Mouse (Mus musculus) midbrain, embryonic 11.5 days (tissue): ENCODE measurements around the gene Gm13277. TPM values are rescaled to one million over a fixed set of nuclear protein-coding genes. Genes with fewer than 3 reads are reported as not detected.
"Not testable (repeated sequence)": the region's sequence is repeated elsewhere in the genome, so short reads cannot be mapped to it uniquely, and the experiment has no call there.

Experiments
- ATAC-seq: fragments of 200-750 bp; cut with Nextera tagmentation; 2 replicates; pipeline ENCODE4 v1.8.0; 2017; ENCODE audit warnings: moderate TSS enrichment, moderate library complexity; ENCODE audit not compliant: low FRiP score
- DNase-seq: peaks from one replicate; pipeline ENCODE4 v3.0.0; 2015; ENCODE audit warnings: low spot score; ENCODE audit errors: missing footprints
- H3K27ac ChIP-seq: fragments of 300-500 bp; sonication (generic); 2 replicates; pipeline ENCODE4 v1.5.1; 2014; ENCODE audit warnings: low read depth, low read length
- H3K27me3 ChIP-seq: fragments of 300-500 bp; sonication (generic); 2 replicates; pipeline ENCODE4 v1.6.1; 2014; ENCODE audit warnings: mild to moderate bottlenecking, low read length, moderate library complexity, mixed read lengths; ENCODE audit not compliant: control insufficient read depth, insufficient read depth
- H3K36me3 ChIP-seq: fragments of 300-500 bp; sonication (generic); 2 replicates; pipeline ENCODE4 v1.6.1; 2014; ENCODE audit warnings: mild to moderate bottlenecking, low read length, moderate library complexity, mixed read lengths; ENCODE audit not compliant: control insufficient read depth, insufficient read depth
- H3K4me1 ChIP-seq: fragments of 300-500 bp; sonication (generic); 2 replicates; pipeline ENCODE4 v1.6.1; 2014; ENCODE audit warnings: low read length; ENCODE audit not compliant: control insufficient read depth, insufficient read depth
- H3K4me2 ChIP-seq: fragments of 300-500 bp; sonication (generic); 2 replicates; pipeline ENCODE4 v1.6.1; 2014; ENCODE audit warnings: mild to moderate bottlenecking, moderate library complexity
- H3K4me3 ChIP-seq: fragments of 300-500 bp; sonication (generic); 2 replicates; pipeline ENCODE4 v1.5.1; 2014; ENCODE audit warnings: low read depth, low read length
- H3K9ac ChIP-seq: fragments of 300-500 bp; sonication (generic); 2 replicates; pipeline ENCODE4 v1.6.1; 2014; ENCODE audit warnings: low read length
- H3K9me3 ChIP-seq: fragments of 300-500 bp; sonication (generic); 2 replicates; pipeline ENCODE4 v1.6.1; 2016; ENCODE audit warnings: low read length; ENCODE audit not compliant: control insufficient read depth
- WGBS: fragments of 180-500 bp; shearing (Covaris S2); extraction: QIAGEN DNeasy Blood & Tissue Kit; methylation state at CpG from one replicate; pipeline ENCODE4 v1.1.7; 2014; 5-methylcytosine and 5-hydroxymethylcytosine counted together
- polyA plus RNA-seq: library from polyadenylated mRNA; unstranded; fragments of >200 nt; fragmentation: Nextera tagmentation; extraction: Ambion mirVana; gene quantifications from 2 replicates; pipeline ENCODE4 v1.2.1, GENCODE M21; 2014

The Gm13277 gene
- polyA plus RNA-seq, 1 experiment from 2014 or later = not detected

- not testable (repeated sequence) for H3K27me3 ChIP-seq, H3K27ac ChIP-seq, H3K9ac ChIP-seq, H3K4me1 ChIP-seq, H3K36me3 ChIP-seq, DNase-seq, ATAC-seq, H3K4me2 ChIP-seq, H3K9me3 ChIP-seq, H3K4me3 ChIP-seq
- no CpG with 5 or more reads among the region's 8 CpGs for WGBS
These were observed 16.8 kb downstream of the Gm13277 start, which contains the start of gene Gm13288 for GRCm38 (mm10) chr4:88805231-88805630. Gm13288 (plus strand) TSS chr4:88805531.

DNA sequence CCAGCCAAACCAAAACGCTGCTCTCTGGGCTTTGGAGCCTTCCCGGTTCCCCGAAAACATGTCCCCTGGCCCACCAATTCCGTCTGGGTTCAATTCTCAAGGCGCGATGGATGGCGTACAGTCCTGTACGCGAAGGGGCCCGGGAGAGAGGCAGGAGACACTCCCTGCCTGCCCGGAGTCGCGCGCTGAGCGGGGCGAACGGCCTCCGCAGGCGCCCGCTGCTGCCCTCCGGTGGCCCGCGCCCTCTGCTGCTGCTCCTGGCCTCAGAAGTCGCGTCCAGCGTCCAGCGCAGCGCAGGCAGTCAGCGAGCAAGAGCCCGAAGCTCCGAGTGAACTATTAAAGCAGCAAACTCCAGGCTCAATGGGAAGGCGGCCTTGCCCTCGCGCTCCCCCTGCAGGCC lies 17.3 kb downstream of the Gm13277 start:
- H3K4me1 ChIP-seq, H3K4me3 ChIP-seq, H3K27me3 ChIP-seq, H3K4me2 ChIP-seq, H3K9me3 ChIP-seq, H3K27ac ChIP-seq, H3K36me3 ChIP-seq, ATAC-seq, DNase-seq, H3K9ac ChIP-seq: not testable (repeated sequence)
- WGBS = 0% methylated on average over 11 of the region's 34 CpGs

GRCm38 (mm10) chr4:88815928-88816327 lies 27.5 kb downstream of the Gm13277 start, which contains the start of gene Ifna7:
Ifna7 (plus strand) TSS chr4:88816228.
- ATAC-seq = no peak
- Histone ChIP-seq H3K27ac (no peak within 1 kb of the TSS), H3K4me1 (no peaks in the 10 kb centered on the region), H3K9ac (no peak within 1 kb of the TSS), H3K4me3 (no peak within 1 kb of the TSS), H3K36me3 (no peaks in the 10 kb centered on the region), H3K9me3 (no peaks in the 10 kb centered on the region), H3K4me2 (no peak within 1 kb of the TSS), H3K27me3 (no peaks in the 10 kb centered on the region)
- no peak for DNase-seq
- 61% methylated on average over 3 of the region's 3 CpGs for WGBS

DNA sequence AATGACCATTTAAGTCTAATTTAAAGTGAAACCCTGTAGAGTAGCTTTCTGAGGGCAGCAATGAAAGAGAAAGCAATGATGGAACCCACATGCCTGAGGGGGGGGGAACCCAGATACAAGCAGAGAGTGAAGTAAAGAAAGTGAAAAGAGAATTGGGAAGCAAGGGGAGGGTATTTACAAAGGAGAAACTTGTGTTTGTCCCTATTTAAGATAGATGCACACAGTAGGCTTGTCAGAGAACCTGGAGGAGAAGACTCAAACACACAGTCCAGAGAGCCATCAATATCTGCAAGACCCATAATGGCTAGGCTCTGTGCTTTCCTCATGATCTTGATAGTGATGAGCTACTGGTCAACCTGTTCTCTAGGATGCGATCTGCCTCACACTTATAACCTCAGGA lies 31.2 kb downstream of the Gm13277 start, which contains the start of gene Ifna11:
Gene Ifna11, plus strand, starts transcription at position 301 of the 400 bp plus-strand sequence.
- 78% methylated on average over 1 of the region's 1 CpGs for WGBS
- no peak within 1 kb of the TSS for H3K4me2 ChIP-seq
- no peak within 1 kb of the TSS for H3K4me3 ChIP-seq

GRCm38 (mm10) chr4:88822995-88823394 lies 34.6 kb downstream of the Gm13277 start:
- no peaks in the 10 kb centered on the region for H3K27me3 ChIP-seq
- no peak overlapping the region for H3K9ac ChIP-seq
- 30% methylated on average over 4 of the region's 4 CpGs for WGBS
- ATAC-seq (no peak), DNase-seq (no peak)
- no peak overlapping the region for H3K27ac ChIP-seq
- no peak overlapping the region for H3K4me2 ChIP-seq
- H3K9me3 ChIP-seq = no peaks in the 10 kb centered on the region
- H3K4me3 ChIP-seq = no peak overlapping the region
- H3K4me1 ChIP-seq = no peaks in the 10 kb centered on the region
- no peaks in the 10 kb centered on the region for H3K36me3 ChIP-seq

More for the DNA sequence above, 31.2 kb downstream of the Gm13277 start, which contains the start of gene Ifna11:
- Histone ChIP-seq H3K9me3 (no peaks in the 10 kb centered on the region), H3K9ac (no peak within 1 kb of the TSS), H3K27ac (no peak within 1 kb of the TSS), H3K36me3 (no peaks in the 10 kb centered on the region), H3K4me1 (no peaks in the 10 kb centered on the region), H3K27me3 (no peaks in the 10 kb centered on the region)
- ATAC-seq = no peak
- DNase-seq = no peak

- H3K27ac ChIP-seq, H3K4me2 ChIP-seq, H3K4me1 ChIP-seq, H3K4me3 ChIP-seq, H3K36me3 ChIP-seq, H3K9ac ChIP-seq, H3K27me3 ChIP-seq, DNase-seq, ATAC-seq, H3K9me3 ChIP-seq: not testable (repeated sequence)
These were observed 38.7 kb downstream of the Gm13277 start, which contains the start of gene Ifna6 for GRCm38 (mm10) chr4:88827116-88827515. Ifna6 (plus strand) TSS chr4:88827416.

DNA sequence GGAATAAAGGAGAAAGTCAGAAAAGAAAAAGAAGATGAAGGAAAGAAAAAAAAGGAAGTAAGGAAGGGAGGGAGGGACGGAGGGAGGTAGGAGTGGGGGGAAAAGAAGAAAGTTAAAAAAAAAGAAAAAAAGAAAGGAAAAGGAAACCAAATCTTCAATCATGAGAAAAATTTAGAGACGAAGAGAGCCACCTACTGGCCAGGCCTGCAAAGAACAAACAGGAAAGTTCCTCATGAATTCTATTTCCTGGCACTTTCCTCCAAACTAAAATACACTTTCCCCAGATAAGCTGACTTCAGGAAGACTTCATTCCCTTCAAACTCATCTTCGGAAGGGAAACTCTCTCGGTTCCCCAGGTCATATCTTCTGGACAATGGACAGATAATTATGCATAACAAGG lies 42.1 kb downstream of the Gm13277 start:
- no peaks in the 10 kb centered on the region for H3K36me3 ChIP-seq
- 31% methylated on average over 4 of the region's 4 CpGs for WGBS
- H3K27me3 ChIP-seq = no peaks in the 10 kb centered on the region
- DNase-seq (no peak), ATAC-seq (no peak)
- H3K9ac ChIP-seq = no peak overlapping the region
- H3K9me3 ChIP-seq = no peaks in the 10 kb centered on the region
- no peak overlapping the region for H3K4me2 ChIP-seq
- H3K4me1 ChIP-seq = no peaks in the 10 kb centered on the region
- no peak overlapping the region for H3K27ac ChIP-seq
- no peak overlapping the region for H3K4me3 ChIP-seq

- not testable (repeated sequence) for H3K4me2 ChIP-seq, H3K27ac ChIP-seq, H3K4me3 ChIP-seq, H3K4me1 ChIP-seq, H3K27me3 ChIP-seq, H3K36me3 ChIP-seq, H3K9ac ChIP-seq, DNase-seq, H3K9me3 ChIP-seq, ATAC-seq
- WGBS = 64% methylated on average over 1 of the region's 1 CpGs
These were observed 46.8 kb downstream of the Gm13277 start, which contains the start of gene Ifna5 for GRCm38 (mm10) chr4:88835225-88835624. Ifna5 (plus strand) TSS chr4:88835525.
